Mouse (Mus musculus) cerebellum, postnatal 14 days (tissue): Measurements from ENCODE around the gene Olfr1173.

Experiments
- DNase-seq, 2 experiments: peaks; one replicate each; pipeline ENCODE4 v3.0.0; 2021; ENCODE audit warnings: mixed read lengths in 2 of 2

Gene Olfr1173

DNA sequence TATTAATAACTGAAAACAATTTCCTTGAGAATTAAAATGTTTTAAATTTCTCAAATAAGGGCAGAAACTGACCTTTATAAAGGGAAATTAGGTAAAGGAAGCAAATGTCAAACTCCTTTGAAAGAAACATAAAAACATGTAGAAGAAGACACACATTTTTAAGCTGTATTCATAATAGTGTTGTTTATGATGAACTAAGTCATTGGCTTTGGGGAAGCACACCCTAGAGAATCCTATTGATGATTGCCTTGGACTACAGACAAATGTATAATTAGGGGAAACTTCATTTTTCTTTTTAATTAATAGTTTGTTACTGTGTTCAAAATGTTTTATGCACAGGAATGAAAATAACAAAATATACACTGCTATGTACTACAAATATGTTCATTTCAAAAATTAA is at the start of gene Olfr1173:
Gene Olfr1173 (minus strand): TSS at position 101 of the 400 bp plus-strand sequence.
- no peak for DNase-seq

DNA sequence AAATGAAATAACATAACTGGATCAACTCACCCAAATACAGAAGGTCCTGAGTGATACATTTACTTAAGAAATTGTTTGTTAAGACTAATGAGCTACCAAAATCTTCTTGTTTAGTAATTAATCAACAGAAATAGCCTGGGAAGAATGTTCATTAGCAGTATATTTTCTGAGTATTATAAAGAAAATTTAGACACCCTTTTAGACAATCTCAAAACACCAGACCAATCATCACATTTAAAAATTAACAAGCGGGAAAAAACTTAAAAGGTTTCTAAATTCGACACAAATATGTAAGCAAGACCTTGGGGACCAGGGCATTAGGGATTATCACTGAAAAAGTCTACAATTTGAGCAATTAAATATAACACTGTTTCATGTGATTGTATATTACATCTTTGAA is 47.4 kb upstream of the Olfr1173 start, which contains the start of gene Olfr1175-ps:
Gene Olfr1175-ps (minus strand): TSS at position 101 of the 400 bp plus-strand sequence.
- DNase-seq: no peak

DNA sequence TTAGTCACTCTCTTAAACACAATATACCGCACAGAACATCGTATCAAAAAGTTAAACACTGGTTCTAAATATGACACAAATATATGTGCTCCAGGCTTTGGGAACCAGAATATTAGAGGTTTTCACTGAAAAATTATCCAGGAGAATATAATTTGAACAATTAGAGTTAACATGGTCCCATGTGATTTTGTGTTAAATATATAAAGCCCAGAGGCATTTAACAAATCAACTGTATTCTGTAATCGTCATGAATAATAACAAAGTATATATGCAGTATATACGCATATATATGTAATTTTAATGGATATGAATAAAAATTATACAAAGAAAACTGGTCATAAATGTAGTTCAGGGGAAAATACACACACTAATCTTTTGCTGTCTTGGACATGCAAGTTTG is 35.4 kb upstream of the Olfr1173 start, which contains the start of gene Olfr1174-ps:
Gene Olfr1174-ps (minus strand): TSS at position 101 of the 400 bp plus-strand sequence.
- DNase-seq: no peak

DNA sequence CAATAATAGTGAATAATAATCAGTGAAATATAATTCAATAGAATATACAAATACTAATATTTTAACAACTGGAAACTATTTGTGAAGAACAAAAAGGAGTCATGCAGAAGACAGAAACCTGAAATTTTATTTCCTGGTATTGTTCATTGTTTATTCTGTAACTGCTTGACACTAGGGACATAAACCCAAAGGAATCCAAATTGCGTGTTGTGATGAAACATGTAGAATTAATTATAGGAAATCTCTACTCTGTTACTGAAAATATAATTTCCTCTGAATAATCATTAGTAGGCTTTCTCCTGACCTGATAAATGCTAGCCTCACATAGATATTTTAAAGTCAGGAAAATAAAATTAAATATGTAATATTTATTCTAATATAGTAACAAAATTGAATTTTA is 51.4 kb downstream of the Olfr1173 start, which contains the start of gene Olfr1170:
Gene Olfr1170 (minus strand): TSS at position 101 of the 400 bp plus-strand sequence.
- no peak for DNase-seq
